Mouse (Mus musculus) liver, embryonic 12.5 days (tissue): Measurements from ENCODE around the gene Olfr65. TPM values are rescaled to one million over a fixed set of nuclear protein-coding genes. Genes with fewer than 3 reads are reported as not detected.
A peak's percentile ranks its signal among the peaks of the same experiment; 100 is the strongest.

Source experiments
- ATAC-seq: fragments of 200-750 bp; cut with Nextera tagmentation; 2 replicates; pipeline ENCODE4 v1.8.0; 2017; ENCODE audit warnings: moderate number of reproducible peaks, mild to moderate bottlenecking, moderate library complexity
- H3K27ac ChIP-seq: fragments of 300-500 bp; sonication (generic); 2 replicates; pipeline ENCODE4 v1.5.1; 2016; ENCODE audit warnings: mild to moderate bottlenecking
- H3K27me3 ChIP-seq: fragments of 300-500 bp; sonication (generic); replicated peaks from 2 replicates; pipeline ENCODE4 v1.6.1; 2016; ENCODE audit warnings: mild to moderate bottlenecking, moderate library complexity
- H3K36me3 ChIP-seq: fragments of 300-500 bp; sonication (generic); 2 replicates; pipeline ENCODE4 v1.6.1; 2016; ENCODE audit warnings: mild to moderate bottlenecking, moderate library complexity
- H3K4me1 ChIP-seq: fragments of 300-500 bp; sonication (generic); 2 replicates; pipeline ENCODE4 v1.6.1; 2016
- H3K4me2 ChIP-seq: fragments of 300-500 bp; sonication (generic); 2 replicates; pipeline ENCODE4 v1.6.1; 2016; ENCODE audit warnings: mild to moderate bottlenecking, moderate library complexity
- H3K4me3 ChIP-seq: fragments of 300-500 bp; sonication (generic); 2 replicates; pipeline ENCODE4 v1.5.1; 2016; ENCODE audit warnings: mild to moderate bottlenecking, moderate library complexity
- H3K9ac ChIP-seq: fragments of 300-500 bp; sonication (generic); 2 replicates; pipeline ENCODE4 v1.6.1; 2016; ENCODE audit warnings: mild to moderate bottlenecking, moderate library complexity
- H3K9me3 ChIP-seq: fragments of 300-500 bp; sonication (generic); replicated peaks from 2 replicates; pipeline ENCODE4 v1.6.1; 2016; ENCODE audit warnings: mild to moderate bottlenecking, moderate library complexity
- WGBS: fragments of 180-500 bp; shearing (Covaris S2); methylation state at CpG from one replicate; pipeline ENCODE4 v1.1.7; 2016; ENCODE audit not compliant: insufficient replicate concordance; 5-methylcytosine and 5-hydroxymethylcytosine counted together
- polyA plus RNA-seq: library from polyadenylated mRNA; unstranded; fragments of >200 nt; fragmentation: Nextera tagmentation; extraction: Ambion mirVana; gene quantifications from 2 replicates; pipeline ENCODE4 v1.2.1, GENCODE M21; 2016

Olfr65 gene
- polyA plus RNA-seq, 1 experiment from 2014 or later = not detected

- Histone ChIP-seq H3K27me3 (no peaks in the 10 kb centered on the region), H3K4me3 (no peak overlapping the region), H3K27ac (peak overlapping the region; percentile 93), H3K4me2 (peak overlapping the region; percentile 52), H3K36me3 (no peaks in the 10 kb centered on the region), H3K9me3 (no peaks in the 10 kb centered on the region), H3K4me1 (peaks cover 66% of the 10 kb centered on the region), H3K9ac (peak overlapping the region; percentile 52)
- peak; percentile 96 for ATAC-seq
- 5% methylated on average over 3 of the region's 3 CpGs for WGBS
These were observed 6.8 kb downstream of the Olfr65 start for GRCm38 (mm10) chr7:103910047-103910446.

- 32% methylated on average over 8 of the region's 8 CpGs for whole genome bisulfite sequencing
- no peaks in the 10 kb centered on the region for H3K27me3 ChIP-seq
- no peaks in the 10 kb centered on the region for H3K9me3 ChIP-seq
- no peaks in the 10 kb centered on the region for H3K36me3 ChIP-seq
- H3K9ac ChIP-seq = peak overlapping the region; percentile 63
- H3K4me3 ChIP-seq = no peak overlapping the region
- H3K4me1 ChIP-seq = peaks cover 75% of the 10 kb centered on the region
- peak overlapping the region; percentile 45 for H3K4me2 ChIP-seq
- peak overlapping the region; percentile 93 for H3K27ac ChIP-seq
- ATAC-seq = peak; percentile 43
These were observed 9.8 kb downstream of the Olfr65 start for GRCm38 (mm10) chr7:103912969-103913511.

DNA sequence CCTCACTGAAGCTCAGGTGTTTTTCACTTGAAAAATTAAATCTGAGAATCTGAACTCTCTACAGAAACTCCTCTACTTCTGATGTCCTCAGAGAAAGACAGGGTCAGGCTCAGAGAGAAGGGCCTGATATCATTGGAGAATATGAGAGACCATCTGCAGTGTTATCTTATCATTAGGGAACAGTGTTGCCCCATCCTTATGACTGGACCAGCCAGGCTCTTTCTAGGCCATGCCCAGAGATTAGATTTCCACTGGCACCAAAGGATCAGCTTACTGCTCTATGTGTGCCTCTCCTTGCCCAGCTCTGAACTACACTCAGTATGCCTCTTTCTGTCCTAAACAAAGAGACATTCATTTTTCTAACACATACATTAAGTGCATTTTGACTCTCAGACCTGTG, 12.1 kb downstream of the Olfr65 start:
- peak overlapping the region; percentile 90 for H3K27ac ChIP-seq

GRCm38 (mm10) chr7:103928525-103928924, 25.2 kb downstream of the Olfr65 start, which contains the start of gene Olfr631:
Gene Olfr631 (plus strand): TSS chr7:103928825.
- Histone ChIP-seq H3K9ac (no peak within 1 kb of the TSS), H3K27ac (no peak within 1 kb of the TSS), H3K4me2 (no peak within 1 kb of the TSS), H3K4me1 (no peaks in the 10 kb centered on the region), H3K4me3 (no peak within 1 kb of the TSS), H3K27me3 (0 out of 2 replicates have a peak, but pooled peaks cover 5% of the 10 kb centered on the region), H3K36me3 (no peaks in the 10 kb centered on the region), H3K9me3 (no peaks in the 10 kb centered on the region)
- no peak for ATAC-seq

More for the DNA sequence above, 12.1 kb downstream of the Olfr65 start:
- Histone ChIP-seq H3K4me1 (peaks cover 56% of the 10 kb centered on the region), H3K4me2 (peak overlapping the region; percentile 46), H3K9ac (peak overlapping the region; percentile 61), H3K4me3 (no peak overlapping the region), H3K36me3 (no peaks in the 10 kb centered on the region), H3K9me3 (no peaks in the 10 kb centered on the region), H3K27me3 (no peaks in the 10 kb centered on the region)
- peak; percentile 97 for ATAC-seq

- Histone ChIP-seq H3K4me2 (no peak within 1 kb of the TSS), H3K4me3 (no peak within 1 kb of the TSS), H3K9ac (no peak within 1 kb of the TSS), H3K36me3 (no peaks in the 10 kb centered on the region), H3K27ac (no peak within 1 kb of the TSS), H3K27me3 (peaks cover 8% of the 10 kb centered on the region; the same call in 1 of the 2 replicates), H3K4me1 (peaks cover 6% of the 10 kb centered on the region), H3K9me3 (no peaks in the 10 kb centered on the region)
- 40% methylated on average over 2 of the region's 2 CpGs for WGBS
- peak; percentile 58 for ATAC-seq
These were observed 31.0 kb downstream of the Olfr65 start, which contains the start of gene Olfr632 for GRCm38 (mm10) chr7:103934264-103934663. Gene Olfr632 (plus strand): TSS chr7:103934347.

GRCm38 (mm10) chr7:103942730-103943129, 39.4 kb downstream of the Olfr65 start:
- H3K4me2 ChIP-seq = no peak overlapping the region

GRCm38 (mm10) chr7:103944137-103944536, 40.9 kb downstream of the Olfr65 start, which contains the start of gene Olfr633:
Gene Olfr633 (plus strand): TSS chr7:103944437.
- Histone ChIP-seq H3K4me1 (peaks cover 7% of the 10 kb centered on the region), H3K27ac (no peak within 1 kb of the TSS), H3K36me3 (no peaks in the 10 kb centered on the region), H3K9ac (no peak within 1 kb of the TSS), H3K27me3 (no peaks in the 10 kb centered on the region), H3K9me3 (no peaks in the 10 kb centered on the region), H3K4me3 (no peak within 1 kb of the TSS), H3K4me2 (no peak within 1 kb of the TSS)
- no peak for ATAC-seq

More at GRCm38 (mm10) chr7:103942730-103943129, 39.4 kb downstream of the Olfr65 start:
- Histone ChIP-seq H3K27me3 (no peaks in the 10 kb centered on the region), H3K9me3 (no peaks in the 10 kb centered on the region), H3K4me3 (no peak overlapping the region), H3K36me3 (no peaks in the 10 kb centered on the region), H3K27ac (peak overlapping the region; percentile 76), H3K9ac (peak overlapping the region; percentile 47; the same call in 1 of the 2 replicates), H3K4me1 (peaks cover 7% of the 10 kb centered on the region)
- 20% methylated on average over 2 of the region's 2 CpGs for WGBS
- ATAC-seq = peak; percentile 84

Other genes starting within 250 kb of the Olfr65 start
- gene Olfr623, start 239.8 kb upstream of the Olfr65 start, polyA plus RNA-seq = not detected in 2 replicates
- not detected in 2 replicates for gene Olfr624, start 232.3 kb upstream of the Olfr65 start, polyA plus RNA-seq
- not detected in 2 replicates for gene Olfr625-ps1, start 220.8 kb upstream of the Olfr65 start, polyA plus RNA-seq
- gene Olfr243, start 188.8 kb upstream of the Olfr65 start, polyA plus RNA-seq = not detected in 2 replicates
- gene Olfr628, start 173.1 kb upstream of the Olfr65 start, polyA plus RNA-seq = not detected in 2 replicates
- 0.05 TPM in 1 of 2 replicates, not detected in the other for gene Olfr629, start 158.5 kb upstream of the Olfr65 start, polyA plus RNA-seq
- not detected in 2 replicates for gene Olfr630, start 146.2 kb upstream of the Olfr65 start, polyA plus RNA-seq
- gene Olfr69, start 131.9 kb upstream of the Olfr65 start, polyA plus RNA-seq = not detected in 2 replicates
- not detected in 2 replicates for gene Olfr68, start 123.8 kb upstream of the Olfr65 start, polyA plus RNA-seq
- gene Olfr67, start 111.7 kb upstream of the Olfr65 start, polyA plus RNA-seq = not detected in 2 replicates
- 37,996 and 38,837 TPM in 2 replicates for gene Hbb-bt, start 89.5 kb upstream of the Olfr65 start, polyA plus RNA-seq
- 70,723 and 73,152 TPM in 2 replicates for gene Hbb-bs, start 75.4 kb upstream of the Olfr65 start, polyA plus RNA-seq
- 0.72 and 1.2 TPM in 2 replicates for gene Hbb-bh2, start 63.0 kb upstream of the Olfr65 start, polyA plus RNA-seq
- 1,392 and 1,481 TPM in 2 replicates for gene Hbb-bh1, start 60.3 kb upstream of the Olfr65 start, polyA plus RNA-seq
- gene Hbb-y, start 50.3 kb upstream of the Olfr65 start, polyA plus RNA-seq = 9,927 and 10,875 TPM in 2 replicates
- gene Olfr66, start 17.2 kb upstream of the Olfr65 start, polyA plus RNA-seq = not detected in 2 replicates
- gene Olfr64, start 9.0 kb upstream of the Olfr65 start, polyA plus RNA-seq = not detected in 2 replicates
- gene Olfr631, start 25.3 kb downstream of the Olfr65 start, polyA plus RNA-seq = 0.30 TPM in 1 of 2 replicates, not detected in the other
- gene Olfr632, start 30.9 kb downstream of the Olfr65 start, polyA plus RNA-seq = 0.17 and 0.35 TPM in 2 replicates
- 0.08 TPM in 1 of 2 replicates, not detected in the other for gene Olfr633, start 41.0 kb downstream of the Olfr65 start, polyA plus RNA-seq
- gene Olfr635, start 67.7 kb downstream of the Olfr65 start, polyA plus RNA-seq = not detected in 2 replicates
- gene Olfr638, start 95.3 kb downstream of the Olfr65 start, polyA plus RNA-seq = not detected in 2 replicates
- gene Olfr639, start 113.8 kb downstream of the Olfr65 start, polyA plus RNA-seq = not detected in 2 replicates
- gene Olfr640, start 122.1 kb downstream of the Olfr65 start, polyA plus RNA-seq = not detected in 2 replicates
- not detected in 2 replicates for gene Olfr641, start 132.0 kb downstream of the Olfr65 start, polyA plus RNA-seq
- not detected in 2 replicates for gene Olfr642, start 149.2 kb downstream of the Olfr65 start, polyA plus RNA-seq
- not detected in 2 replicates for gene 4930516K23Rik, start 158.0 kb downstream of the Olfr65 start, polyA plus RNA-seq
- not detected in 2 replicates for gene Olfr644, start 168.4 kb downstream of the Olfr65 start, polyA plus RNA-seq
- gene Olfr645, start 182.0 kb downstream of the Olfr65 start, polyA plus RNA-seq = not detected in 2 replicates
- not detected in 2 replicates for gene Olfr646, start 201.4 kb downstream of the Olfr65 start, polyA plus RNA-seq
- not detected in 2 replicates for gene Ubqln5, start 226.3 kb downstream of the Olfr65 start, polyA plus RNA-seq
- gene Olfr643, start 233.9 kb downstream of the Olfr65 start, polyA plus RNA-seq = not detected in 2 replicates
- gene Ubqln3, start 239.8 kb downstream of the Olfr65 start, polyA plus RNA-seq = not detected in 2 replicates
- gene Ubqlnl, start 247.1 kb downstream of the Olfr65 start, polyA plus RNA-seq = not detected in 2 replicates